Comparison of ENCODE assay signal across 24 mouse cellular contexts in genomic region chr11:31896905-31897304, GRCm38 (mm10). TPM values are rescaled to one million over a fixed set of nuclear protein-coding genes. Genes with fewer than 3 reads are reported as not detected.
A peak's percentile ranks its signal among the peaks of the same experiment; 100 is the strongest.
DNase-seq lines count a peak whose midpoint lies in the region; ATAC-seq lines count a peak whose summit lies in the region.
"Had no signal": no experiment of that assay in that cellular context is flagged by ENCODE, and none has a peak within 500 bp of the region (broad histone marks: within the 10 kb centered on the region; RNA-seq: fewer than 3 reads in every experiment).

No protein-coding gene starts in this region.

- peaks cover 90% of the 10 kb centered on the region for H3K4me1 ChIP-seq in liver, embryonic 12.5 days
- H3K4me1 ChIP-seq in midbrain, embryonic 11.5 days (ENCODE audit: control insufficient read depth, insufficient read depth, low read length) = no peaks in the 10 kb centered on the region

- ATAC-seq in common myeloid progenitor, adult 5-6 weeks (replicated peaks; ENCODE audit: low read depth, poor library complexity, severe bottlenecking) = peak; percentile 78; the same call in 1 of the 2 replicates
- peak; percentile 89 for ATAC-seq in liver, embryonic 12.5 days
- peak; percentile 91 for ATAC-seq in megakaryocyte progenitor cell, adult 5-6 weeks (replicated peaks; ENCODE audit: poor library complexity)
- ATAC-seq in midbrain, embryonic 11.5 days (ENCODE audit: low FRiP score) = no peak
- ATAC-seq: forebrain, embryonic 14.5 days; intestine, postnatal 0 days had no signal

- peak overlapping the region; percentile 58 for H3K9ac ChIP-seq in liver, embryonic 12.5 days
- no peak overlapping the region for H3K9ac ChIP-seq in midbrain, embryonic 11.5 days (ENCODE audit: low read length)
- H3K9ac ChIP-seq: embryonic facial prominence, embryonic 12.5 days; heart, embryonic 13.5 days; limb, embryonic 13.5 days; lung, embryonic 15.5 days; neural tube, embryonic 15.5 days had no signal

- peak; percentile 52 for DNase-seq in c-Kit-negative CD71-positive TER-119-positive erythroid progenitor cells, embryonic 14.5 days (ENCODE audit: low read depth, low spot score)
- no peak for DNase-seq in midbrain, embryonic 11.5 days (ENCODE audit: low spot score, missing footprints)
- no peak for DNase-seq in urinary bladder, postnatal 10 days (ENCODE audit: low spot score)
- no peak for DNase-seq in T-cell, adult 2 months (ENCODE audit: low spot score)
- DNase-seq: adrenal gland, postnatal 14 days; cerebellum, adult 18-20 months; cerebellum, postnatal 14 days; gastrocnemius, postnatal 36 days; heart, adult 2 months; heart, postnatal 14 days; kidney, postnatal 36 days; lung, postnatal 36 days; right cerebral cortex, adult 18-20 months; thymus, postnatal 14 days had no signal

- H3K27me3 ChIP-seq in liver, embryonic 12.5 days (replicated peaks) = no peaks in the 10 kb centered on the region
- no peaks in the 10 kb centered on the region for H3K27me3 ChIP-seq in midbrain, embryonic 11.5 days (ENCODE audit: control insufficient read depth, insufficient read depth, low read length)
- H3K27me3 ChIP-seq: embryonic facial prominence, embryonic 12.5 days; heart, embryonic 13.5 days; limb, embryonic 13.5 days; lung, embryonic 15.5 days; neural tube, embryonic 15.5 days had no signal

- WGBS in liver, embryonic 12.5 days (ENCODE audit: insufficient replicate concordance) = 42% methylated on average over 3 of the region's 3 CpGs
- WGBS in midbrain, embryonic 11.5 days = 96% methylated on average over 3 of the region's 3 CpGs

- H3K27ac ChIP-seq in liver, embryonic 12.5 days = peak overlapping the region; percentile 88
- H3K27ac ChIP-seq in midbrain, embryonic 11.5 days (ENCODE audit: low read depth, low read length) = no peak overlapping the region
- H3K27ac ChIP-seq: embryonic facial prominence, embryonic 12.5 days; heart, adult 2 months; limb, embryonic 13.5 days; lung, embryonic 15.5 days; neural tube, embryonic 15.5 days had no signal

- H3K4me2 ChIP-seq in liver, embryonic 12.5 days = peak overlapping the region; percentile 66
- no peak overlapping the region for H3K4me2 ChIP-seq in midbrain, embryonic 11.5 days
- H3K4me2 ChIP-seq: embryonic facial prominence, embryonic 12.5 days; limb, embryonic 13.5 days; lung, embryonic 15.5 days; neural tube, embryonic 15.5 days had no signal

- no peaks in the 10 kb centered on the region for H3K9me3 ChIP-seq in liver, embryonic 12.5 days (replicated peaks)
- no peaks in the 10 kb centered on the region for H3K9me3 ChIP-seq in midbrain, embryonic 11.5 days (ENCODE audit: control insufficient read depth, low read length)
- H3K9me3 ChIP-seq: embryonic facial prominence, embryonic 12.5 days; heart, embryonic 13.5 days; limb, embryonic 13.5 days; lung, embryonic 15.5 days; neural tube, embryonic 15.5 days had no signal

- peaks cover 86% of the 10 kb centered on the region for H3K36me3 ChIP-seq in liver, embryonic 12.5 days
- H3K36me3 ChIP-seq in midbrain, embryonic 11.5 days (ENCODE audit: control insufficient read depth, insufficient read depth, low read length) = no peaks in the 10 kb centered on the region
- H3K36me3 ChIP-seq: embryonic facial prominence, embryonic 12.5 days; limb, embryonic 13.5 days; lung, embryonic 15.5 days; neural tube, embryonic 15.5 days had no signal

- peak overlapping the region; percentile 32 for H3K4me3 ChIP-seq in liver, embryonic 12.5 days
- H3K4me3 ChIP-seq in midbrain, embryonic 11.5 days (ENCODE audit: low read depth, low read length) = no peak overlapping the region
- H3K4me3 ChIP-seq: embryonic facial prominence, embryonic 12.5 days; heart, adult 2 months; heart, embryonic 13.5 days; limb, embryonic 13.5 days; lung, embryonic 15.5 days; neural tube, embryonic 15.5 days had no signal

RNA-seq across cellular contexts. Expression of gene Cpeb4, which starts 24.9 kb away (rescaled TPM):
- total RNA-seq in common myeloid progenitor, adult 5-6 weeks (2017) = 8.2 TPM in 2 replicates
- 21.5 and 24.7 TPM in 2 replicates for polyA plus RNA-seq in liver, embryonic 12.5 days (2016; fragmentation: Nextera tagmentation; extraction: Ambion mirVana)
- total RNA-seq in megakaryocyte progenitor cell, adult 5-6 weeks (2015) = 9.4 and 15.3 TPM in 2 replicates
- 7.7 and 8.3 TPM in 2 replicates for total RNA-seq in megakaryocyte progenitor cell, adult 5-6 weeks (2017)
- polyA plus RNA-seq in midbrain, embryonic 11.5 days (2014; fragmentation: Nextera tagmentation; extraction: Ambion mirVana) = 11.7 and 17.2 TPM in 2 replicates
